Mouse (Mus musculus) CH12.LX (cell line): ENCODE measurements around the gene Tpi1. TPM values are rescaled to one million over a fixed set of nuclear protein-coding genes. Genes with fewer than 3 reads are reported as not detected.

Experiments used
- DNase-seq: peaks from one replicate; pipeline ENCODE4 v3.0.0-alpha.2; 2013; ENCODE audit errors: extremely low read depth
- H3K27ac ChIP-seq: 2 replicates; pipeline ENCODE4 v1.5.1; 2012; ENCODE audit warnings: low read depth, mild to moderate bottlenecking, control low read depth, moderate library complexity; ENCODE audit not compliant: insufficient read depth
- H3K27me3 ChIP-seq: replicated peaks from 2 replicates; pipeline ENCODE3; 2012; ENCODE audit warnings: inconsistent platforms
- H3K36me3 ChIP-seq, 2 experiments: replicated peaks in 1 of 2; 2 replicates each; pipeline versions ENCODE3 to v1.6.1; 2012; ENCODE audit warnings: inconsistent platforms in 1 of 2, low read length in 1 of 2, mild to moderate bottlenecking in 1 of 2, mixed read lengths in 1 of 2, moderate library complexity in 1 of 2; ENCODE audit not compliant: control insufficient read depth in 1 of 2, insufficient read depth in 1 of 2
- H3K4me1 ChIP-seq, 2 experiments: 2 replicates each; pipeline ENCODE4 v1.6.1; 2012; ENCODE audit warnings: inconsistent platforms in 1 of 2, moderate library complexity in 1 of 2; ENCODE audit not compliant: insufficient read depth in 2 of 2, control insufficient read depth in 1 of 2
- H3K4me2 ChIP-seq: 2 replicates; pipeline ENCODE4 v1.6.1; 2012; ENCODE audit warnings: low read depth, mild to moderate bottlenecking, control low read depth; ENCODE audit not compliant: poor library complexity, insufficient read depth, severe bottlenecking
- H3K4me3 ChIP-seq, 3 experiments: fragments of 150-350 bp in 1 of 3; sonication (generic) in 1 of 3; replicated peaks in 1 of 3; 2 replicates each; pipeline versions ENCODE3 to v1.5.1; 2011 to 2012; ENCODE audit warnings: low read depth in 2 of 3, low read length in 2 of 3, mild to moderate bottlenecking in 2 of 3, moderate library complexity in 2 of 3, control low read depth in 1 of 3, improper control_type of control experiment in 1 of 3, inconsistent platforms in 1 of 3, mixed read lengths in 1 of 3; ENCODE audit not compliant: poor library complexity in 1 of 3
- H3K79me2 ChIP-seq: replicated peaks from 2 replicates; pipeline ENCODE4 v1.6.1; 2012; ENCODE audit warnings: mild to moderate bottlenecking, moderate library complexity; ENCODE audit not compliant: control insufficient read depth, poor library complexity, insufficient read depth, severe bottlenecking; ENCODE audit errors: extremely low read depth
- H3K9ac ChIP-seq: 2 replicates; pipeline ENCODE4 v1.6.1; 2012; ENCODE audit warnings: low read depth, mild to moderate bottlenecking, control low read depth, moderate library complexity; ENCODE audit not compliant: insufficient read depth
- H3K9me3 ChIP-seq: replicated peaks from 2 replicates; pipeline ENCODE3; 2012; ENCODE audit warnings: low read length, inconsistent platforms, mixed read lengths
- BHLHE40 ChIP-seq: IDR thresholded peaks from 2 replicates; pipeline ENCODE4 v1.6.1; 2011; ENCODE audit warnings: mild to moderate bottlenecking, low read depth, low read length, improper control_type of control experiment
- CHD2 ChIP-seq: IDR thresholded peaks from 2 replicates; pipeline ENCODE4 v1.6.1; 2011; ENCODE audit warnings: low read length, improper control_type of control experiment
- E2F4 ChIP-seq: IDR thresholded peaks from 2 replicates; pipeline ENCODE4 v1.6.1; 2011; ENCODE audit warnings: low read depth, low read length, improper control_type of control experiment; ENCODE audit not compliant: insufficient replicate concordance
- ELF1 ChIP-seq: IDR thresholded peaks from 2 replicates; pipeline ENCODE4 v1.6.1; 2014; ENCODE audit warnings: low read depth, mild to moderate bottlenecking, inconsistent platforms, low read length, improper control_type of control experiment
- EP300 ChIP-seq: IDR thresholded peaks from 2 replicates; pipeline ENCODE4 v1.6.1; 2011; ENCODE audit warnings: low read length, improper control_type of control experiment
- ETS1 ChIP-seq: conservative IDR thresholded peaks from 2 replicates; pipeline ENCODE4 v1.6.1; 2012; ENCODE audit warnings: low read depth, mild to moderate bottlenecking, inconsistent platforms, low read length, improper control_type of control experiment, moderate library complexity
- JUN ChIP-seq: IDR thresholded peaks from 2 replicates; pipeline ENCODE4 v1.6.1; 2011; ENCODE audit warnings: low read depth, mild to moderate bottlenecking, low read length, improper control_type of control experiment, moderate library complexity; ENCODE audit not compliant: insufficient read depth
- MAX ChIP-seq: IDR thresholded peaks from 2 replicates; pipeline ENCODE4 v1.6.1; 2011; ENCODE audit warnings: low read length, improper control_type of control experiment
- MAZ ChIP-seq: IDR thresholded peaks from 2 replicates; pipeline ENCODE4 v1.6.1; 2012; ENCODE audit warnings: low read depth, mild to moderate bottlenecking, inconsistent platforms, low read length, improper control_type of control experiment, moderate library complexity
- MEF2A ChIP-seq: IDR thresholded peaks from 2 replicates; pipeline ENCODE4 v1.6.1; 2014; ENCODE audit warnings: low read depth, mild to moderate bottlenecking, inconsistent platforms, low read length, improper control_type of control experiment, borderline replicate concordance
- MXI1 ChIP-seq: IDR thresholded peaks from 2 replicates; pipeline ENCODE4 v1.6.1; 2011; ENCODE audit warnings: mild to moderate bottlenecking, low read depth, low read length, improper control_type of control experiment
- MYC ChIP-seq: IDR thresholded peaks from 2 replicates; pipeline ENCODE4 v1.6.1; 2011; ENCODE audit warnings: low read depth, mild to moderate bottlenecking, improper control_type of control experiment, low read length
- NELFE ChIP-seq: IDR thresholded peaks from 2 replicates; pipeline ENCODE4 v1.6.1; 2011; ENCODE audit warnings: low read depth, low read length, improper control_type of control experiment
- PAX5 ChIP-seq: IDR thresholded peaks from 2 replicates; pipeline ENCODE4 v1.6.1; 2012; ENCODE audit warnings: low read length, inconsistent platforms, mixed read lengths
- POLR2A ChIP-seq: IDR thresholded peaks from 2 replicates; pipeline ENCODE4 v1.6.1; 2011; ENCODE audit warnings: low read depth, mild to moderate bottlenecking, improper control_type of control experiment, low read length
- RAD21 ChIP-seq: IDR thresholded peaks from 2 replicates; pipeline ENCODE4 v1.6.1; 2011; ENCODE audit warnings: low read depth, mild to moderate bottlenecking, low read length, improper control_type of control experiment, moderate library complexity
- SIN3A ChIP-seq: IDR thresholded peaks from 2 replicates; pipeline ENCODE4 v1.6.1; 2012; ENCODE audit warnings: low read length, improper control_type of control experiment, inconsistent platforms
- TBP ChIP-seq: conservative IDR thresholded peaks from 2 replicates; pipeline ENCODE4 v1.6.1; 2011; ENCODE audit warnings: low read depth, low read length, improper control_type of control experiment
- USF2 ChIP-seq: conservative IDR thresholded peaks from 2 replicates; pipeline ENCODE4 v1.6.1; 2011; ENCODE audit warnings: low read depth, low read length, improper control_type of control experiment
- ZC3H11A ChIP-seq: IDR thresholded peaks from 2 replicates; pipeline ENCODE4 v1.6.1; 2012; ENCODE audit warnings: low read depth, mild to moderate bottlenecking, inconsistent platforms, low read length, improper control_type of control experiment
- ZKSCAN1 ChIP-seq: IDR thresholded peaks from 2 replicates; pipeline ENCODE4 v1.6.1; 2012; ENCODE audit warnings: low read depth, inconsistent platforms, low read length, improper control_type of control experiment, borderline replicate concordance
- ZMIZ1 ChIP-seq: IDR thresholded peaks from 2 replicates; pipeline ENCODE4 v1.6.1; 2012; ENCODE audit warnings: low read depth, mild to moderate bottlenecking, inconsistent platforms, low read length, improper control_type of control experiment
- ZNF384 ChIP-seq: IDR thresholded peaks from 2 replicates; pipeline ENCODE4 v1.6.1; 2012; ENCODE audit warnings: low read depth, low read length, improper control_type of control experiment, inconsistent platforms
- dilution Hi-C: fragments of 300-500 bp; cut with MboI; formaldehyde crosslinking; loops from 2 replicates; pipeline ENCODE4 v1.14.3; 2020; ENCODE audit warnings: low sequenced_read_pairs; ENCODE audit not compliant: extremely low pct_unique_long_range_greater_than_20kb, extremely low pct_ligation_motif_present
- in situ Hi-C: fragments of 300-500 bp; cut with MboI; formaldehyde crosslinking; loops from 3 replicates; pipeline ENCODE4 v1.14.3; 2019; ENCODE audit warnings: low sequenced_read_pairs, low pct_ligation_motif_present, low pct_unique_long_range_greater_than_20kb, mixed read lengths
- polyA plus RNA-seq: library from polyadenylated mRNA; unstranded; fragments of >175 nt; gene quantifications from 2 replicates; pipeline ENCODE4 v1.2.1, GENCODE M21; 2012; ENCODE audit warnings: low read depth; ENCODE audit not compliant: insufficient read length
- total RNA-seq, 2 experiments: library from RNA; depleted of rRNA; stranded (reverse); fragments of 300-350 nt in 1 of 2; fragments of >200 nt in 1 of 2; gene quantifications; 2 replicates each; pipeline ENCODE4 v1.2.3; 2012 to 2014

Tpi1 gene
- total and polyA plus RNA-seq, 3 experiments: 758 to 1,645 (median 1,303) TPM

DNA sequence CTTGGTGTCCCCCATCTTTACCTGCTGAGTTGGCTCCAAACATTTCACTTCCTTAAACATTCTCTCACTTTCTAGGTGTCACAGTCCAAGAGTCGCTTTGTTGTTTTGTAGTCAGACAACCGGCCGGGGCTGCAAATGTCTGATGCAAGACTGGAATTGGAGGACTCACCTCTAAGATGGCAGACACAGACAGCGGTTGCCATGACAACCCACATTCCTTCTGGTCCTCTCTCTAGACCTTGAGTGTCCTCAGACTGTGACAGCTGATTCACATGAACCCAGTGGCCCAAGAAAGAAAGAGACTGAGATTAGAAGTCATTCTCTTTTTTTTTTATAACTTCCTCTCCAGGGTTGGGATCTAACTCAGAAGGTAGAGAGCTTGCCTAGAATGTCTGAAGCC is 24.6 kb downstream of the Tpi1 start:
- no peak overlapping the region for H3K9ac ChIP-seq
- H3K36me3 ChIP-seq: peaks cover 0 to 11% of the 10 kb centered on the region in 2 experiments

DNA sequence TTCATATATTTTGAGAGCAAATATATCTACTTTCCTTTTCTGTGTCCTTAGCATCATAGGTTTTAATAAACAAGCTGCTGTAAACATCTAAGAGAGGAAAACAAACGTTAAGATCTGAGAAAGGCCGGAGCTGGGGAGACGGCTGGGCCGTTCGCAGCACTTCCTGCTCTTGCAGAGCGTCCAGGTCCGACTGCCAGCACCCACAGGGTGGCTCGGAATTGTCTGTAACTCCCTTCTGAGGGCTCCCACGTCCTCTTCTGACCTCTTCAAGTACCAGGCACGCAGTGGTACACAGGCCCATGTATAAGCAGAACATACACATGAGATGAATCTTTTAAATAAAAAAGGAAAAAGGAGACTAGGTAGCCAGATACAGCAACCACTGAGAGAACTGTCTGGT is 26.4 kb downstream of the Tpi1 start:
- no peaks in the 10 kb centered on the region for H3K9me3 ChIP-seq
- TF ChIP-seq CHD2 (no peak), SIN3A (no peak), MAX (no peak), ZC3H11A (no peak), MEF2A (no peak), ZMIZ1 (no peak), ETS1 (no peak), ZKSCAN1 (no peak), POLR2A (no peak), TBP (no peak)
- no peak overlapping the region for H3K9ac ChIP-seq
- peak overlapping the region in 2 of 3 experiments; percentile 42 to 50 for H3K4me3 ChIP-seq
- dilution Hi-C loops (no loop called here), in situ Hi-C loops (no loop called here)
- H3K4me2 ChIP-seq: peak overlapping the region; percentile 40; the same call in 1 of the 2 replicates
- DNase-seq: no peak
- peaks cover 0 to 9% of the 10 kb centered on the region in 2 experiments for H3K36me3 ChIP-seq
- H3K27me3 ChIP-seq: no peaks in the 10 kb centered on the region
- H3K79me2 ChIP-seq: no peaks in the 10 kb centered on the region
- no peak overlapping the region for H3K27ac ChIP-seq
- H3K4me1 ChIP-seq: peaks cover 6 to 21% of the 10 kb centered on the region in 2 experiments; a peak in 3 of 4 replicates

More for the DNA sequence above, 24.6 kb downstream of the Tpi1 start:
- dilution Hi-C loops: no loop called here
- in situ Hi-C loops: no loop called here
- H3K9me3 ChIP-seq: no peaks in the 10 kb centered on the region
- H3K4me2 ChIP-seq: no peak overlapping the region
- no peaks in the 10 kb centered on the region for H3K79me2 ChIP-seq
- H3K4me3 ChIP-seq: no peak overlapping the region
- H3K27ac ChIP-seq: no peak overlapping the region
- no peak for DNase-seq
- TF ChIP-seq MYC: no peak
- peak; percentile 42; the same call in 1 of the 2 replicates for TF ChIP-seq MXI1
- no peak for TF ChIP-seq ZC3H11A
- peaks cover 6 to 18% of the 10 kb centered on the region in 2 experiments; a peak in 3 of 4 replicates for H3K4me1 ChIP-seq
- H3K27me3 ChIP-seq: no peaks in the 10 kb centered on the region

DNA sequence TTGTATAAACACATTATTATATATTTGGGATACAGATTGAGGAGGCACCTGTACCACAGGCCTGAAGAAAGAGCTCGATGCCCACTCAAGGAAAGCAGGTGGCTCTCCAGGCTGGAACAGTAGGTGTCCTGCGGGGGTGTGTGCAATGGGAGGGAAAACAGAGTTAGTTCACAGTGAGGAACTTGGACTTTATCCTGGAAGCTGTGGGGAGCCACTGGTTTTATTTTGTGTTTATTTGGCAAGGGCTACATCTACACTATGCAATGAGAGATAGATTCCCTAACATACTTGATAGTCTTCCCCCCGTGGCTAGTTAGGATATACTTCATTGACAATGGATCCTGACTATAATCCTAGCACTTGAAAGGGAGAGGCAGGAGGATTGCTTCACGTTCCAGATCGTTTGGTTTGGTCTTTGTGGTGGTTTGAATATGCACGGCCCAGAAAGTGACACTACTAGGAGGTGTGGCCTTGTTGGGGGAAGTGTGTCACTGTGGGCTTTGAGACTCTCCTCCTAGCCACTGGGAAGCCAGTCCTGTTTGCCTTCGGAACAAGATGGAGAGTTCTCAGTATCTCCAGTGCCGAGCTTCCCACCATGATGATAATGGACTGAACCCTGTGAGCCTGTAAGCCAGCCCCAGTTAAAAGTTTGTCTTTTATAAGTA is 27.2 kb downstream of the Tpi1 start:
- peaks cover 0 to 9% of the 10 kb centered on the region in 2 experiments for H3K36me3 ChIP-seq
- peak overlapping the region; percentile 53 for H3K9ac ChIP-seq
- dilution Hi-C loops: no loop called here
- in situ Hi-C loops: no loop called here
- peak; percentile 76 for DNase-seq
- H3K4me3 ChIP-seq: peak overlapping the region in 2 of 3 experiments; percentile 42 to 50
- no peaks in the 10 kb centered on the region for H3K9me3 ChIP-seq
- H3K27ac ChIP-seq: no peak overlapping the region
- H3K79me2 ChIP-seq: no peaks in the 10 kb centered on the region
- no peaks in the 10 kb centered on the region for H3K27me3 ChIP-seq
- H3K4me2 ChIP-seq: no peak overlapping the region; the same call in 1 of the 2 replicates
- peaks cover 7 to 22% of the 10 kb centered on the region in 2 experiments; a peak in 3 of 4 replicates for H3K4me1 ChIP-seq
- TF ChIP-seq CHD2: no peak
- peak; percentile 19; the same call in 1 of the 2 replicates for TF ChIP-seq MEF2A
- no peak for TF ChIP-seq EP300
- 0 out of 2 replicates have a peak, but pooled peaks have one; percentile 42 for TF ChIP-seq NELFE
- peak; percentile 41 for TF ChIP-seq BHLHE40
- TF ChIP-seq ELF1: peak; percentile 39; the same call in 1 of the 2 replicates
- no peak for TF ChIP-seq ETS1
- no peak for TF ChIP-seq JUN
- TF ChIP-seq E2F4: no peak
- no peak for TF ChIP-seq PAX5
- no peak for TF ChIP-seq USF2
- TF ChIP-seq MAZ: no peak
- TF ChIP-seq MXI1: peak; percentile 55; the same call in 1 of the 2 replicates
- 0 out of 2 replicates have a peak, but pooled peaks have one; percentile 31 for TF ChIP-seq ZMIZ1
- no peak for TF ChIP-seq SIN3A
- TF ChIP-seq RAD21: no peak
- TF ChIP-seq MYC: no peak
- no peak for TF ChIP-seq ZNF384
- peak; percentile 75 for TF ChIP-seq POLR2A
